Mouse (Mus musculus) ovary, postnatal 14 days (tissue): Measurements from ENCODE around the gene Bfsp2.

Source experiments
- DNase-seq: peaks from one replicate; pipeline ENCODE4 v3.0.0; 2022; ENCODE audit warnings: low spot score

Bfsp2 gene

DNA sequence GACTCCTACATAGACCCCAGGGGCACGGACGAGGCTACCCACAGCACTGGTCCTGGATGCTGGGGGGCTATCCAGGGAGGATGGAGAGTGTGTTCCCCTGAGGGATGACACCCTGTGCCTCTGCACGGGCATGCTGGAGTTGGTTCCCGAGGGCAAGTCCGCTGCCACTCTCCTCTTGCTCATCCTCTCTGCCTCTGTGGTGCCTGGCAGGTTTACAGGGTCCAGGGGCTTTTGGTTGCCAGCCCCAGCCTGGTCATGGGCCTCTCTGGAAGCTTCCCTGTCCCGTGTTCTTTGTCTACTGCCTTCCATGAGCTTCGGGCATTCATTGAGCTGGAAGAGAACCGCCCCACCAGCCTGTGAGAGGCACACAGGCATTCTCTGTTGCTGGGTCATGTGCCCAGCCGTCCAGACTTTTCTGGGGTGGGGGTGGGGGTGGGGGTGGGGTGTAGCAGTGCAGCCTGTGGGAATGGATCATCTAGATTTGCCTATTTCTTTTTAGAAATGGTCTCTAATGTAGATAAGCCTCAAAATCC is at the start of gene Bfsp2:
Bfsp2 (minus strand) TSS at position 377 of the 533 bp plus-strand sequence.
- no peak for DNase-seq

DNA sequence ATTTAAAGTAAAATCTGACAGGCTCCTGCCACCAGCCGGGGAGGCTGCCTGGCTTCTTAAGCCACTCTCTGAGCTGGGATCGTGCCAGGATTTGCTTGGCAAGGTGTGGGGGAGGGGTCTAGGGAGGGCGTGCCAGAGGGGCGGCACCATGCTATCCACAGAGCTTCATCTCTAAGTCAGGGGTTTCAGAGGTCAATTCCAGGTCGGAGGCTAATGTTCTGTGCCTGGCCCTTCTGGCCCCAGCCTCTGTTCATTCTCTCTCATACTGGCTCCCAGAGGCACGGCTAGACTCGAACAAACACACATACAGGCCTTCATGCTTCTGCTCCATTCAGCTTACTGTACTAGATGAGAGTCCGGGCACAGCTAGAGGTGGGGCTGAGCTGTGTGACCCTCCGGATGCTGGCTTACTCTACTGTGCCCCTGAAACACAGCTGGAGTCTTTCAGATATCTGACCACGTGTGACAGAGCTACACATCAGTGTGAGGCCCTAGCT is 44.9 kb upstream of the Bfsp2 start:
- no peak for DNase-seq

DNA sequence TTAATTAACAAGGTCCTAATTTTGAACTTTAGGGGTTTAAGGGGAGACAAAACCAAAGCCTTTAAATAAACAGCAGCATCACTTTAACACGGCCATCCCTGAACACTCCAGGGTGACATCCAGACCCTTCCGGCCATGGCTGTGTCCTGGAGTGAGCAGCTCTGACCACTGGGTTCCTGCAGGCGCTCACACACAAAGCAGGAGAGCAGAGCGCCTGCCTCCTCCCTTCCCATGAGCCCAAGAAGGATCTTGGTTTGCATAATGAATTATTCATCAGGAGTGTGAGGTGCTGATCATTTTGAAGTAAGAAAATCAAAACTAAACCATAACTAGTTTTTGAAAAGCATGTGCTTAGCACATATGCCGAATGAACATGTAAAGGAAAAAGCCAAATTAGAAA is 44.4 kb upstream of the Bfsp2 start:
- no peak for DNase-seq

DNA sequence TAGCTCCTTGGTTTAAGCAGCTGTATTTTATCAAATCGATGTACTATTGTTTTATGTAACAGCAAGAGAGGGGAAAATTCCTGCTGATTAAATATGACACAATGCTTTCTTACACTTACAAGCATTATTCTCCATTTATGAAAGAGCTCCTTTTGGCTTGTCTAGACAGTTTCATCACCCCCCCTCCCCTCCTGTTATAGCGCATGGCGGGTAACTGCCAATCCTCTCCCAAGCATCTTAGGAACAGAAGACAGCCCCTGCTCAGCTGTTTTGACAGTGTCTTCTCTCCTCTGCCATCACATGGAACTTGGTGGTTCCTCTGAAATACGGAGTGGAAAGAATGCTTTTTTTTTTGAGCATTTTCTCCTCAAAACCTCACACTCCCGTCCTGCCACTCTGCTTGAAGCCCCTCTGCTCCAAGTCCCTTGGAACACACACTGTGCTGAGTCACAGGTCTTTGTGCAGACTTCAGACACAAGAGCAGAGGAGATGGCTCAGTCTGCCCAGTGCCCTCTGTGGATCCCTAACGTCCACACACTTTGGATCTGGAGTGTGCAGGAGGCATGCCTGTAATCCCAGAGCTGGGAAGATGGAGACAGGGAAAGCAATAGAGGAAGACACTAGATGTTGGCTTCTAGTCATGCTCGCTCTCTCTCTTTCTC is 43.7 kb upstream of the Bfsp2 start:
- DNase-seq, result no peak

DNA sequence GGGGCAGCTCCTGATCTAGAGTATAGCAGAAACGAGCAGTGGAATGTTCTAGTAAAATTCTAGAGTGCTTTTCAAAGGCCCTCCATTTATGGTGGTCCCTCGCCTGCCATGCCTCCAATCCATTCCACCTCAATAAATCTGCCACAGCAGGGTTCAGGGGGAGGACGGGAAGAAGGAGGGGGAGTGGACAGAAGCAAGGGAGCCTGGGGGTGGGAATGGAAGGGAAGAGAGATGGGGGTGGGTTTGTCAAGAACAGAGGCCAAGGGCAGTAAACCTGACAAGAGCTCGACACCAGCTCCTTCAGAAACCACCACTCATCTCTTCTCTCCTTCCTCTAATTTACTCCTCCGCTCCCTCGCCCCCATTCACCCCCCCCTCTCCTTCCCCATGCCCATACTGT is 42.8 kb upstream of the Bfsp2 start:
- no peak for DNase-seq

DNA sequence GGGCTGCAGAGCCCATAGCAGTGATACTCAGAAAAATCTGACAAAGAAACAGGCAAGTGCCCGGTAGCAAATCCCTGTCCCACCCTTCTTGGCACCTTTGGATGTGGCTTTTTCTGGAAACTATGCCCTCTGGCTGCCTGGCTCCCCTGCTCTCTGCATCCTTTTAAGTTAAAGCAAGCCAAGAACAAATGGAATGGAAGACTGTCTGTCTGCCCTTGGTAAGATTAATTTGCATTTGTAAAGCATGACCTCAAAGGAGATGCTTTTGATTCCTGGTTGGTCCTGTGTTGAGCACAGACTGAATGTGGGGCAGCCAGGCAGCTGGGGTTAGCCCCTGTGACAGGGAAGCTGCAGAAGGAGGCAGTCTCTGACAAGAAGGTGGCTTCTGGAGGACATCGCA is 33.7 kb upstream of the Bfsp2 start:
- no peak for DNase-seq

DNA sequence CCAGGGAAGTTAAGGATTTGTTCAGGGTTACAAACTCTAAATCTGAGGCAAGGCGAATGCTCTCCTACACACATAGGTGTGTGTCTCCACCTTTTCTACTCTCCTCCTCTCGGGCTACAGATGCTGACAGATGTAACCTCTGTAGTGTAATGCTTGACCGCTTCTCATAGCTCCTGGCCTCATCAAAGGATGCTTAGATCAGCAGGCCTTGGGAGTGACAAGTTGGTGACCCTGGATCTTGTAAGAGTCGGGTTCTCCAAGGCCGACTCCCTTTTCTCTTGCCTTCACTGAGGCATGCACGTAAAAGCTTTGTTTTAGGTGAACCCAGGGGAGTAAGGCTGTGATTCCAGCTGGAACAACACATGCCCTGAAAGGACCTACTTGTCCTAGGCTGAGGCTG is 32.0 kb upstream of the Bfsp2 start:
- no peak for DNase-seq

DNA sequence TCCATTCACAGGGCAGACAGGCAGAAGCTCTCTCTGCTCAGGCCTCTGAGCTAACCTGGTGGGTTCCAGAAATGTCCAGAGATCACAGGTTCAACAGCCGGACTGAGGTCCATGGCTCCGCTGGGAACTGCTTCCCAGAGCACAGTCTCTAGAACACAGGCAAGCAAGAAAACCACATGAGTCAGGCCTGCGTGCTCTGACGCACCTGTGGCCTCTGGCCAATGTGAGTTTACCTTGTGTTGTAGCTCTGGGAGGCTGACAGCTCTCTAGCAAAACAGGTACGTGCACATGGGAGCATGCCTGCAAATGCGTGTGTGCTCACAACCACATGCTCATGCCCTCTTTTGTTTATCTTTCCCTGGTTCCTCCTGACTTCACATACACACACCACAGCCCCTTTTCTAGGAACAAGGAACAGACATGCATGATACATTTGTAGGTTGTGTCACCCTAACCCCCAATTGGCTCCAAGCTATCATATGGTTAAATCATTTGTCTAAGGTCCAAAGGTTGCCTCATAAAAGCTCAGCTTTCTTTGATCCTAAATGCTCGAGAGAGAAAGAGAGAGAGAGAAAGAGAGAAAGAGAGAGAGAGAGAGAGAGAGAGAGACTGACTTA is 26.9 kb upstream of the Bfsp2 start:
- DNase-seq, result no peak

DNA sequence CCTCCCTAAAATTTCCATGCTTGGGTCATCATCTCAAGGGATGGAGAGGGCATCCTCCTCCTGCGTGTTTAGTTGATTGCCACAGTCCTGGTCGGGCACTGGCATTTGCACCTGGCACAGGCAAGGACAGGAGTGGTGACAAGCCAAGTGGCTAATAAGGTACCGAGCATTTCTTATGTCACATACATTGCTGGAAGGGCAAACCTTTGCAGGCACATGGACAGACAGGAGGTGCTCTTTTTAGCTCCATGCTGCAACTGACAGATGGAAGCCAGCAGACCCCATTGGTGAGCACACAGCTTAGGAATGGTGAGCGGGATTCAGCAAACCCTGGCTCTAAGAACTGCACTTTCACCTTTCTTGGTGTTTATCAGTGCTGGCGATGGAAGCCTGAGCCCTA is 24.8 kb upstream of the Bfsp2 start:
- DNase-seq, result no peak

DNA sequence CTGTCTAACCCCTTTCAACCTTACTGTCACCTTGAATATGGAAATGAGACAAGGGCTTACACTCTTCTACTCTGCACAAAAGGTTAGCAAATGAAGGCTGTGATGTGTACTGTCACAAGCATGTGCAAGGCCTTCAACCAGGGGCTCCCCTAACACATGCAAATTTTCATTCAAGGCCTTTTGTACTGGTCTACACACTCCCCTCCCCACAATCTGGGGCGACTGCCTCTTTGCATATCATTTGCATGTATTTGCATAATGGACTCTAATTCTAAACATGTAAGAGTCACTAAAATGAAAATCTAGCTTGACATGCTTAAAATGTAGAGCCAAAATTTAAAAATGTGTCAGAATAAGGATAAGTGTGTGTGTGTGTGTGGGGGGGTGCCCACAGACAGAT is 24.4 kb upstream of the Bfsp2 start:
- no peak for DNase-seq

DNA sequence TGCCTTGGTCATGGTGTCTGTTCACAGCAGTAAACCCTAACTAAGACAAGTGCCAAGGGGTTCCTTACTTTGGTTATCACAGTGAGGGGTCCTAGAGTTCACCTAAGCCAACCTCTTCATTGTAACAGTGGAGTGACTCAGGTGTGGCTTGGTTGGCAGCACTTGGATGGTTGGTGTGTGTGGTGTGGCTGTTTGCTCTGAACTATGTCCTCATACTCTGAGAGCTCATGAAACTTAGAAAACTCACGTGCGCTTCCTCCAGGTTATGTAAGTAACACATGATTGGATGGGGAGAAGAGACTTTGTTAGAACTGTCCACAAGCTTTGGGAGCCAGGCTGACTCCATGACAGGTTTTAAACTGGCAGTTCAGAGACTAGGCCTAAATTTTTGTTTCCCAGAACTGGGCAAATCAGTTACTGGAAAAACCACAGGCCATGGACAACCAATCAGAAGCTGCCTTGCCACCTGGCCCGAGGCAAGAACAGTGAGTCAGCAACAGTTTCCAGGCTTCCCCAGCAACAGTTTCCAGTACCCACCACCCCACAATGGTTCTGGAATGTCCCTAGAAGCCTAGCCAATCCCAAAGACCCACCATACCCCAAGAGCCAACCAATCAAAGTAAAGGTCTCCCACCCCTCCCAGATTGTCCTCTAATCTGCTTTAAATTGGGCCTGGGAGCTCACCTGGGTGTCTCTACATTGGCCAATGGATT is 23.5 kb upstream of the Bfsp2 start:
- DNase-seq, result no peak

DNA sequence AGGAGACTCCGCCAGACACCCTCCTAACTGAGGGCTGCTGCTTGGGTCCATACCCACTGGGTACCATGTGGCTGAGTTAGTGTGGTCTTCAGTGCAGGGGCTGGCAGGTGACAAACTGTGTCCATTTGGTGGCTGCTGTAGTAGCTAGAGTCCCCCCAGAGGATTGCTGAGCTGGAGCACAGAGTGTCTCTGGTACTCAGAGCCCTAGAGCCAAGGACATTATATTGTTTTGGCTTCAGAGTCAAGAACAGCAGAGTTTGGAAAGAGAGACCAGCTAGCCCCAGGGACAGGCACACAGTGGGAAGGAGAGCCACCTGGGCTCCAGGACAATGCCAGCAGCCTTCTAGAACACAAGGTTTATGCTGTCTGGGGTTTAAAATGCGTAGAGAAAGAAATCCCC is 22.4 kb upstream of the Bfsp2 start:
- DNase-seq, result no peak

DNA sequence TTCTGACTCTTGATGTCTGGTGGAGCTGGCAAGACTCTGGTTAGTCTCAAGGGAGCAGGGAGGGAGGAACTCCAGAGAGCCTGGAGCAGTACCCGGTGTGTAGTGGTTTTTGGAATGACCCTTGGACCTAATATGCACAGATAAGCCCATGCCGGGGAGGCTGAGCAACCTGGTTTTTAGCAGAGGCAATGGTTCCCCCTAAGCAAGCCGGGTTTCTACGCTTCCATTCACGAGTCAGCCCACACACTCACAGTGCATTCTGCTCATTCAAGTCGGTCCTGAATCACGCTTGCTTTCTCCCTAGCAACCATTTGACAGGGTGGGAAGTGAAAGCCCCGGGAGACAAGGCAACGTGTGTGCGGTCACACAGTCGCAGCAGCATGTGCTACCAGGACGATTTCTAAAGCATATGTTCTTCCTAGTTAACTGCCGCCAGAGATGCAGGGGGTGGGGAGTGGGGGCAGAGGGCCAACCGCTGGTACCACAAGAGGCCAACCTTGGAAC is 21.7 kb upstream of the Bfsp2 start:
- DNase-seq, result no peak

DNA sequence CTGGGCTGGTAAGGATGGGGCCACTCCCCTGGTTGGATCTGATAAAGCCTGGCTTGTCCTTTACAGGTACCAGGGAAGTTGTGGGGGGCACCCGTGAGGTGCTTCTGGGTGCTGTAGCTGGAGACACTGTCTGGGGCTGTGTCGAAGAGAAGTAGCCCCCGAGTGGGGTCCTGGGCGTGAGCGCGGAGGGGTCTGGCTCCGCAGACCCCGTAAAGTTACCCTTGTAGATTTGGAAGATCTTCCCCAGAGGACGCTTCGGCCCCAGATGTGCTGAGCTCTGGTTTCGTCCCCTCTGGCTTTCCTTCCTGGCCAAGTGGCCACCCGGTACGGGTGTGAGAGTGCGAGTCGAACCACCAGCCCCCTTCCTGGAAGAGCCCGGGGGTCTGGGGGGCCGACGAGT is 19.1 kb upstream of the Bfsp2 start:
- DNase-seq, result no peak

DNA sequence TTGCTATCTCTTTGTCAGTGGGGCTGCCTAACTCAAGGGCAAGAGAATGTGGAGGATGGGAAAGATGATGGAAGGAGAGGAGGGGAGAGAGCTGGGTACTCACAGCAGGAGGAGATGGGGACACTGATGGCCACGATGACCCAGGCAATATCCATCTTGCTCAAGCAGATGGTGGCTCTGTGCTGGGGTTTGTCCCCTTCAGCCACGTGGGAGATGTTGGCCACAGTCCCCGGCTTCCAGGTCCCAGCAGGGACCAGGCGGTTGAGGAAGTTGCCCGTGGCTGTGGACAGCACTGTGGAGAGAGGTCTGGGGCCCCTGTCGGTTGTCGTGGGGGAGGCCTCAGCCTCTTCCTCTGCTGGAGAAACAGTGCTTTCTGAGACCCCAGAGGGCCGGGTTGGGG is 18.5 kb upstream of the Bfsp2 start:
- no peak for DNase-seq

DNA sequence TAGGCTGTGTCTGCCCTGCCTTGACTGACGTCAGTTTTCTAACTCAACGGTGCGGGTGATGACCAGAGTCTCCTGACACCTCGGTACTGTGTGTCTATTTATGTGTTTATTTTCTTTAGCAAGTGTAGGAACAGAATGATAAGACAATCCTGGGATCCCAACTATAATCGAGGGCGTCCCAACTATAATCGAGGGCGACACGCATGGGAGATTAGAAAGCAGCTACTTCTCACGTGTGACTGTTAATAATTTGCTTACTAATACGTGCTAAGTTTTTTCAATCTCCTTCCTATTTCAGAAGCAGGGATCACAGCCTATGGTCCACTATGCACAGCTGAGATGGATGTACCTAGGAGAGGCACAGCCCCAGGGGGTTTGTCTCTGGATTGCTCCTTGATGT is 15.2 kb upstream of the Bfsp2 start:
- no peak for DNase-seq

DNA sequence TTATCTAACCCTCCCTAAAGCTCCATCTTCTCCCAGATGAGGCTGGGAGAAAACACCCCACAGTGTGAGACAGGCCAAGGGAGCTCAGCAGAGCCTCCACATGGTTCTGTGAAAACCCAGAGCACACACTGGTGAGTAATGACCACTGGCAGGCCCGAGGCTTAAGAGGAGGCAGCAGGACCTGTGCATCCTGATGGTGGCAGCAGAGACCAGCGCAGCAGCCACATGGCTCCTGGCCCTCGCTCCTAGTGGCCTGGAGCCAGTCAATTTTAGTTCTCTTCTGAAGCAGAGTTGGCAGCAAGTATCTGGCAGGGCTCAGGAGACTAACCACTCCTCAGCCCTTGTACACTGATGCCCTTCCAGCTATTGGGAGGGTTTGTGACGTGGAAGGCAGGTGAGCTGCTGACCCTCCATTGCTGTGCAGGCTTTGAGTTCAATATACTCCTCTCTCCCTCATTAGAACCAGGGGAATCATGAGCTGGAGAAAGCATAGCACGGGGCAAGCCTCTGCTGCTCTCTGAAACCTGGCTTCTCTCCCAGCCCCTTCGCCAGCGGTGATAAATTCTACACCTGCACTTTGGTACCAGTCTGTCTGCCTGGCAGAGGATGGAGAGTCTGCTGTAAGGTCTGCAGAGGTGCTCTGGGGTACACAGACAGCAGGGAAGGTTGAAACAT is 14.3 kb upstream of the Bfsp2 start:
- peak; percentile 66 for DNase-seq

DNA sequence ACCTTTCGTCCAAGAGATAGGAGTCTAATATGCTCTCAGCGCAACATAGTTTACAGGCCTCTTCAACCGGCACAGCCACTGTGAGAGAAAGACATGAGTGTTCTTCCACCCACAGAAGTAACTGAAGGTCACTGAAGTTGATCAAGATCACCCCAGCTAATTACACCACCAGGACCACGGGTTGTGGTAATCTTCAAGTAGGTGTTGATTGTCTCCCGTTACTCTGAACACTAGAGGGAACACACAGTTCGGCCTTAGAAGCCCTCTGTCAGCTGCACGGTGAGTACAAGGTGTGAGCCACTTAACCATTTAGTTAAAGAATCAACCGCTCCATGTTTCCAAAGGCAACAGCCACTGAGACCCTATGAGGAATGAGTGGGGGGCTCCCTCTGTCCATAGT is 11.8 kb upstream of the Bfsp2 start:
- DNase-seq, result no peak

DNA sequence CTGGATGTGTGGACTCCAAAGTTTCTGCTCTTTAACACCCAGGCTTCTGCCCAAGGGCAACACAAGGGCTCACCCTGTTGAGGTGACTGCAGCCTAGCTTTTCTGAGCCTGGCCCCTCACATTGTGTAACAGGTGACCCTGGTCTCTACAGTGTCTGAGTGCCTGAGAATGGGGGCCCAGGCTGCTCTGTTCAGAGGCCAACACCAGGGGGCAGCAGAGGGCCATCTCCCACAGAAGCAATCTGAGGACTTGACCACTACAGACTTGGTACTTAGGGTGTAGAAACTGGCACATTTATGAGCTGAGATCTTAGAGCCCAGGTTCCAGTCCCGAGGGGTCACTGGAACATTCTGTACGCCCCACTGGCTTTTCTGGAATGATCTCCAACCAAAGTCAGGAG is 10.2 kb upstream of the Bfsp2 start:
- DNase-seq, result peak; percentile 79

DNA sequence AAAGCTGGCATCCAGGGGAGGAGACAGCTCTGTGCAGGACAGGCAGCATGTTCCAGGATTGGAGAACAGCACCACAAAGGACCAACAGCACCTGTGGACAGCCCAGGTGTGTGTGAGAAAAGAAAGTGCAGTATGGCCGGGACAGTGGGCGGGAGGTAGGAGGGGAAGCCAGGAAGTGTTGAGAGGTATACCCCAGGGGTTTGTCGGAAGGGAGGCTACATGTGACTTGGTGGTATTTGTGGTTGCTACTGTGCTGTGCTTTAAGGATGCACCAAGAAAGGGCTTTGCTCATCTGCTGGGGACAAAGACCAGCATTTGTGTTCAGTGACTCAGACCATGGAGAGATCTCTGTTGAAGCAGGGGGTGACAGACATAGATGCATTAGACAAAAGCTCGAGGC is 9.7 kb upstream of the Bfsp2 start:
- DNase-seq, result no peak

DNA sequence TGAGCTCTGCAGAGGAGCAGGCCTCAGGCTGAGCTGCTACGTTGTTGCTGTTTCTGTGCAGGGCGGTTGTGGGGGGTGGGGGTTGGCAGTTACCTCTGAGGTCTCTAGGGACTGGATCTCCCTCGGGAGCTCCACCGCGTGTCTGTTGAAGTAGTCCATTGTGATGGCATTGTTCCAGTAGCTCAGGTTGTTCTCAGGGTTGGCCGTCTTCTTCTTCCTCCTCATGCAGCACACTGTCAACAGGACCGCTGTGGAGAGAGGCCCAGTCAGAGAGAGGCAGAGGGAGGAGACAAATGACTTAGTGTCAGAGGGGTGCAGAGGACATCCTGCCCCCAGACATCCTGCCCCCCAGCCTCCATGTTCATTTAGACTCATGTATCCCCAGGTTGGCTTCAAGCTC is 8.9 kb upstream of the Bfsp2 start:
- no peak for DNase-seq

DNA sequence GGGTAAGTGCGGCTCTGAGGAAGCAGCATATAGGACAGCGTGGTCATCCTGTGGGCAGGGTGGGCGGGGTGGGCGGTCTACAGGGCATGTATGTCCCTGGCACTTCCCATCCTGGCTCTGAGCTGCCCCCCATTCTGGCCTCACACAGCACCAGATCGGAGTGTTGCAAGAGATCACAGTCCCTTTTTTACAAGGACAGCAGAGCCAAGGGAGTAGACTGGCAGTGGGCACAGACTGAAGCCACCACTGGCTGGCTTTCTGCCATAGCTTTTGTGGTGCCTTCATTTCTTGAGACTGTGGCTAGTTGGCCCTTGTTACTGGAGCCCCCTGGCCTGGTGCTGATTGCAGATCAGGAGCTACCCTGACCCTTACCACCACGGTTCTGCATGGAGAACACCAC is 6.0 kb upstream of the Bfsp2 start:
- DNase-seq, result no peak
